Mouse (Mus musculus) kidney, adult 2 months (tissue): Measurements from ENCODE around the gene Ankrd12.

Experiments used
- CTCF ChIP-seq: fragments of 200-500 bp; conservative IDR thresholded peaks from 2 replicates; pipeline ENCODE4 v1.5.1; 2011; ENCODE audit warnings: low read depth, mild to moderate bottlenecking, control low read depth, low read length, moderate library complexity, mixed read lengths; ENCODE audit not compliant: insufficient read depth, insufficient read length
- POLR2A ChIP-seq: fragments of 200-500 bp; IDR thresholded peaks from one replicate; pipeline ENCODE4 v1.6.1; 2011; ENCODE audit warnings: low read depth, low read length, control low read depth

DNA sequence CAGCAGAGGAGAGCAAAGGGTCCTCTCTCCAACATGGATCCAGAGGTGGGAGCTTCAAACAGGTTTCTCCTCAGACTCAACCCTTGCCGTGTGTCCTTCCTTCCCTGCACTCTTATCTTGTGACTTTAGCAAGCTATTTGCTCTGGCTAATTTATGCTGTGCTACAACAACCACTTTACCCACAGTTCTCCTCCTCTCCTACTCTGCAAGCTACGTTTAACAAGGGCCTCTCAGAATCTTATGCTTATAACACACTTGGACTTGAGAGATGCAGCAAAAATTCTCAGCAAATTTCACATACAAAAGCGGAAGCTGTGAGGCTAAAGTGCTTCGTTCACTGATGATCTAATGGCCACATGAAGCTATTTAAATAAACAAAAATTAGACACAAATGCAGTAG is 23.5 kb downstream of the Ankrd12 start:
- TF ChIP-seq CTCF: no peak
- no peak for TF ChIP-seq POLR2A
